Mouse (Mus musculus) embryonic stem cell, embryonic (primary cell): ENCODE measurements around the gene Dtnb.

ENCODE experiments used
- CTCF ChIA-PET, 4 experiments: fragments of 300-600 bp in 2 of 4; fragments of 350-600 bp in 2 of 4; sonication (Branson Sonifier 250); formaldehyde crosslinking; loops; one replicate each; lab custom pipeline; 2022; ENCODE audit warnings: inconsistent platforms in 2 of 4; lab: Charles Lee
- POLR2A ChIA-PET, 4 experiments: fragments of 300-600 bp in 2 of 4; fragments of 350-600 bp in 2 of 4; sonication (Branson Sonifier 250); formaldehyde crosslinking; loops; one replicate each; lab custom pipeline; 2022; ENCODE audit warnings: antibody characterized with exemption in 4 of 4, inconsistent platforms in 1 of 4; lab: Charles Lee

The Dtnb gene

DNA sequence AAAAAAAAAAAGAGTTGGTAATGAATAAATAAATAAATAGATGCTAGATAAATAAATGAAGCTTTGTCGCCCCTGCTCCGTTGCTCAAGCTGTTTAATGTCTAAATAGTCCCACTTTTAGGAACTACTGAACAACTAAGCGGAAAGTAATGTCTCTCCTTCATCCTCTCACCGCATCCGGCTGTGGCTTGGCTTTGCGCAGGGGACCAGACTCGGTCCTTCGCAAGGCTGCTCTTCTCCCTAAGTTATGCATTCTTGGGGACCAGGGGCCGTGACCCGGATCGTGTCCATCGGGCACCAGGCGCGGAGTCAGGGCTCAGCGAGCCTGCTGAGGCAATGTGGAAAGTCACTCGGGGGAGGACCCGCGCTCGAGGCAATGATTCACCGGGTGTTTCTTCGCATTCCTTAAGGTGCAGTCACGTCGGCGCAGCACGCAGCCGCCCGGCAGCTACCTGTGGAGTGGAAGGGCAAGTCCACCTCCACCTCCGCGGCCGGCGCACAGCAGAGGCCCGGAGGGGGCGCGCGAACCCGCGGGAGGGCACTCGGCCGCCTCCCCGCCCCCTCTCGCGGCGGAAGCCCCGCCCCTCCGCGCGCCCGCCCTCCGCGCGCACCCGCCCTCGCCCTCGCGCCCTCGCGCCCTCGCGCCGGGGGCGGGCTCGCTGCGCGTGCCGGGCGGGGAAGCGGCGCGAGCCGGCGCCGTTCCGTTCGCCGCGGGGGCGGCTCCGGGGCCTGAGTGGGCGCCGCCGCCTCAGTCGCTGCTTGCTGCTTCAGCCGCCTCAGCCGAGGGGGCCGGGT is at the start of gene Dtnb:
Gene Dtnb, plus strand, starts transcription at position 595 of the 794 bp plus-strand sequence.
- POLR2A ChIA-PET: interaction anchor here (0.5 to 4.0 kb wide), 30 partner anchors 9 to 506 kb away, joined by 3 to 31 read pairs (median 4); no protein-coding TSS in a partner anchor
- CTCF ChIA-PET: interaction anchor here in 2 of 4 experiments (0.7 to 0.8 kb wide), 2 partner anchors 285 to 1360 kb away, joined by 3 to 16 read pairs; no protein-coding TSS in a partner anchor

DNA sequence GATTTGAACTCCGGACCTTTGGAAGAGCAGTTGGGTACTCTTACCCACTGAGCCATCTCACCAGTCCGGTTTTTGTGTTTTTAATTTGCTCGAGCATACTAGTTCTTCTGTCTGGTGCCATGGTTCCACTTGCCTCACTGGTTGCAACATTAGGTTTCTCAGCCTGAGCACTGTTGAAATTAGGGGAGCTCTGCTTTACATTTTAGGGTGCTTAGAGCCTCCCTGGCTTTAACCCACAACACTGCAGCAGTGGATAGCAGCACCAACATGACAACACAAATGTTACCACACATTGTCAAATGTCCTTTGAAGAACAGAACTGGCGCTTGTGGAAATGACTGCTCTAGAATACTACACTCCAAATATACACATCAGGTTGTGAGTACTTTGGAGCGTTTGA is 46.6 kb upstream of the Dtnb start:
- CTCF ChIA-PET: no interaction called here

GRCm38 (mm10) chr12:3535446-3535845 is 36.7 kb upstream of the Dtnb start:
- ChIA-PET CTCF (interaction anchor here in 1 of 4 experiments (0.6 kb wide), 2 partner anchors 16 to 699 kb away, joined by 4 to 9 read pairs; partner anchors contain the start of gene Cenpo), POLR2A (interaction anchor here in 2 of 4 experiments (1.0 to 1.4 kb wide), 3 partner anchors 9 to 15 kb away, joined by 3 to 5 read pairs (median 3); no protein-coding TSS in a partner anchor)

More for the DNA sequence above, 46.6 kb upstream of the Dtnb start:
- POLR2A ChIA-PET: interaction anchor here in 1 of 4 experiments (0.6 kb wide), 1 partner anchor 151 kb away, joined by 3 read pairs; no protein-coding TSS in a partner anchor

DNA sequence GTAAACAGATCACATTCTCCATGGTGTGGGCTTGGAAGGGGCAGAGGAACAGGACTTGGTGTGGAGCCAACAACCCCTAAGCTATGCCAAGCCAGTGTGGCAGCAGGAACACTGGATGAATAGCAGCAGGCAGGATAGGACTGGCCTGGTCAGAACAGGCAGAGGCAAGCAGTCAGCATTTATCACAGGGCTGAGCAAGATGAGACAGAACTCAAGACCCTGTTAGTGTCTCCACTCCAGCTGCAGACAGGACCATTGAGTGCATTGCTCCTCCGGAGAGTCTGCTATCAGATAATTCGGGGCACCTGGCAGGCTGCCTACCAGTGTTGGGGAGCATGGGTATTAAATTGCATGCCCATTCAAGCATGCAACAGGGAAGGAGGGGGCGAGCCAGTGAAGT is 34.6 kb upstream of the Dtnb start:
- POLR2A ChIA-PET: interaction anchor here in 1 of 4 experiments (2.7 kb wide), 1 partner anchor 11 kb away, joined by 20 read pairs; no protein-coding TSS in a partner anchor

GRCm38 (mm10) chr12:3538036-3538435 is 34.1 kb upstream of the Dtnb start:
- CTCF ChIA-PET: no interaction called here
- POLR2A ChIA-PET: interaction anchor here in 2 of 4 experiments (0.6 to 2.7 kb wide), 2 partner anchors 11 to 12 kb away, joined by 3 to 20 read pairs; no protein-coding TSS in a partner anchor

More for the DNA sequence above, 34.6 kb upstream of the Dtnb start:
- CTCF ChIA-PET: no interaction called here

DNA sequence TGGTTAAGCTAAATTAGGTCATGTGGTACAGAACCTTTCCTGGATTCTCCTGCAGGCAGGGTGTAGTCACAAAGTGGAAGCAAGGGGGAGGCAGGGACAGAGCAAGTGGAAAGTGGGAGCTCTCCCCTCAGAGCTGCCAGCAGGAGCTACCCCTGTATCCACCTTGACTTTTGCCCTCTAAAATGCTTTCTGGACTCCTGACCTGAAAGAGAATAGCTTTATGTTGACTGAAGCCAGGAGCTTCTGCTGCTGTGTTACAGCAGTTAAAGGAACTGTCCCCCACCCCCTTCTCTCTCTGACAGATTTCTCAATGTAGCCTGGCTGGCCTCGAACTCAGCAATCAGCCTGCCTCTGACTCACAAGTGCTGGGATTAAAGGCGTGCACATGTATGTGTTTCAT is 32.6 kb upstream of the Dtnb start:
- CTCF ChIA-PET: interaction anchor here in 3 of 4 experiments (0.6 to 1.8 kb wide), 3 partner anchors 10 to 87 kb away, joined by 4 to 12 read pairs (median 4); no protein-coding TSS in a partner anchor
- POLR2A ChIA-PET: interaction anchor here in 3 of 4 experiments (0.6 to 4.1 kb wide), 13 partner anchors 9 to 820 kb away, joined by 3 to 23 read pairs (median 5); partner anchors contain the start of gene Rab10 (in 1 of the 3)

DNA sequence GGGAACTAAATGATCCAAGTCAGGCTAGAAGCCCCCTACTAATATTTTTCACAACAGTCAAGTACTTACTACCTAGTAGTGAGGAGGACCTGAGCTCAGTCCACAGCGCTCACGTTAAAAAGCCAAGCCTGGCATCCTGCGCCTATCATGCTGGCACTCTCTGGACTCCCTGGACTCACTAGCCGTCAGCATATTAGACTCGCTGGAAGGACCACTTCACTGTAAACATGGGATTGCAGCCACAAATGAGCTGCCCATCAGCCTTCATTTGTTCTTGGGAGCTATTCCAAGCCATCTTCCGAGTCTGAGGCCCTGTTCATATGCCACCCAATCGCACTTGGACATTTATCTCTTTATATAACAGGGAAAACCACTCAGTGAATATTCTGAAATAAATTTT is 31.3 kb upstream of the Dtnb start:
- POLR2A ChIA-PET: interaction anchor here in 1 of 4 experiments (2.0 to 4.1 kb wide), 2 partner anchors 9 to 30 kb away, joined by 5 to 23 read pairs; no protein-coding TSS in a partner anchor
- CTCF ChIA-PET: interaction anchor here in 2 of 4 experiments (1.6 to 1.8 kb wide), 2 partner anchors 9 to 10 kb away, joined by 7 to 12 read pairs; no protein-coding TSS in a partner anchor

DNA sequence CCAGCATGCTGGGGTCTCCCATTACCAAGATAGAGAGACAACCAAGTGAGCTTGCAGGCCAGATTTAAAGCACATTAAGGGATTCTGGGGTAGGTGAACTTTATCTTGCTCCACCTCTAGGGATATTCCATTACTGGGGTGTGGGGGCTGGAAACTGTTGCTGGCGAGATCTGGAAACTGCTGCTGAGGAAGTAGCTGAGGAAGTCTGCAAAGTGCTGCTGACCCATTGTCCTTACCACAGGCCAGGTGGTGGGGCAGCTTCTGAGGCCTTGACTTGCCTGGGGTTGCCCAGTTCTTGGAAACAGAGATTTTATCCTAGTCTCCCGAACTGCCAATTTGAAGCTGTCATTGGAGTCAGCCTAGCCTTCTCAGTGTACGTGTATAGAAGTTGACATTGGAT is 26.7 kb upstream of the Dtnb start:
- ChIA-PET POLR2A (interaction anchor here in 2 of 4 experiments (1.4 to 4.7 kb wide), 3 partner anchors 10 to 27 kb away, joined by 3 to 17 read pairs (median 5); no protein-coding TSS in a partner anchor), CTCF (interaction anchor here in 2 of 4 experiments (0.7 to 0.8 kb wide), 2 partner anchors 9 to 12 kb away, joined by 3 read pairs; no protein-coding TSS in a partner anchor)

DNA sequence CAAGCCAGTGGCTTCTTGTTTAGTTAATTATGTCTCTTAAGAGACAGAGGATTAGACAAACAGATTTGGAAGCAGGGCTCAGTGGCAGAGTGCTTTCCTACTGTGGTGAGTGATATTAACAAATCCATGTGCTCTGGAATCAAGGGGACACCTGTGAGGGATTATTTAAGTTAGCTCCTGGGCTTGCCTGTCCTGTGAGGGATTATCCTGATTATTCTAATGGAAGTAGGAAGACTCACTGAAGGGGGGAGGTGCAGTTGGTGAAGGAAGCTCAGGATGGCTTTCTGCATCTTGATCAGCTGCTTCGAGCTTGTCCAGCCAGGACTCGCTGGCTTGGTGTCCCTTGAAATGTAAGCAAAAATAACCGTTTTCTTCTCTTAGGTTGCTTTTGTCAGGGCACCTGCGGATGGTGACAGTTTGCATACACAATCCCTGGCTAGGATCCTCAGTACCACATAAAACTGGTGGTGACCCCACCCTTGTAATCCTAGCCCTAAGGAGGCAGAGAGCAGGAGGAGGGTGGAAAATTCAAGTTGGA is 26.0 kb upstream of the Dtnb start:
- ChIA-PET CTCF (interaction anchor here (0.6 to 0.7 kb wide), 4 partner anchors 12 to 1632 kb away, joined by 3 to 8 read pairs (median 4); no protein-coding TSS in a partner anchor), POLR2A (interaction anchor here in 3 of 4 experiments (0.6 to 4.9 kb wide), 14 partner anchors 9 to 1223 kb away, joined by 3 to 31 read pairs (median 4); partner anchors contain the start of genes Dtnb (in 2 of the 3) and Fam228b (in 1 of the 3))

DNA sequence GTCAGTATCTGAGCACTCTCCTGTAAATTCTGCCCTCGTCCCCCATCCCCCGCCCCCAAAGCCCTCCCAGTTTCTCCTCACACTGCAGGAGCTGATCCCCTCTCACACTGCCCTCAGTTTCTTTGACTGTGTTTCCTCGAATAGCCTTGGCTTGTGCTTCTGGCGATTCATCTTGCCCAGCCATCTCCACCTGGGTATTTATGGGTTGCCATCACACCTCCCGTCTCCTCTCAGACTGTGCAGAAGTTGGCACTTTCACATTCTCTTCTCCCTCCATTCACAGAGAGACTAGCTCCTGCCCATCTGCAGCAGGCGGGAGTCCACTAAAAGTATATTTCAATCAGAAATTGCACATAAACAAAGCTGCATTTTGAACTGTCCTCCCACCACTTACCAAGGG is 25.4 kb upstream of the Dtnb start:
- ChIA-PET CTCF (interaction anchor here in 3 of 4 experiments (0.6 to 0.7 kb wide), 4 partner anchors 43 to 1632 kb away, joined by 3 to 8 read pairs (median 5); no protein-coding TSS in a partner anchor), POLR2A (interaction anchor here in 3 of 4 experiments (0.6 to 4.9 kb wide), 24 partner anchors 8 to 1222 kb away, joined by 3 to 31 read pairs (median 4); partner anchors contain the start of genes Dtnb (in 2 of the 3), Fam228b (in 1 of the 3) and Rab10 (in 1 of the 3))

GRCm38 (mm10) chr12:3547506-3547905 is 24.7 kb upstream of the Dtnb start:
- ChIA-PET POLR2A (interaction anchor here in 3 of 4 experiments (0.6 to 4.9 kb wide), 22 partner anchors 9 to 287 kb away, joined by 3 to 31 read pairs (median 5); partner anchors contain the start of genes Dtnb (in 2 of the 3) and Rab10 (in 1 of the 3)), CTCF (interaction anchor here in 1 of 4 experiments (0.7 to 2.1 kb wide), 2 partner anchors 22 to 720 kb away, joined by 3 to 4 read pairs; no protein-coding TSS in a partner anchor)

GRCm38 (mm10) chr12:3547911-3548310 is 24.3 kb upstream of the Dtnb start:
- CTCF ChIA-PET: interaction anchor here in 1 of 4 experiments (0.7 to 2.1 kb wide), 2 partner anchors 22 to 720 kb away, joined by 3 to 4 read pairs; no protein-coding TSS in a partner anchor
- POLR2A ChIA-PET: interaction anchor here in 3 of 4 experiments (0.6 to 4.9 kb wide), 18 partner anchors 9 to 287 kb away, joined by 3 to 31 read pairs (median 6); partner anchors contain the start of gene Dtnb (in 3 of the 3)

GRCm38 (mm10) chr12:3548582-3549211 is 23.5 kb upstream of the Dtnb start:
- ChIA-PET CTCF (interaction anchor here in 3 of 4 experiments (0.8 to 2.1 kb wide), 6 partner anchors 8 to 369 kb away, joined by 3 to 12 read pairs (median 4); no protein-coding TSS in a partner anchor), POLR2A (interaction anchor here in 3 of 4 experiments (0.6 to 4.9 kb wide), 28 partner anchors 8 to 433 kb away, joined by 3 to 31 read pairs (median 4); partner anchors contain the start of gene Dtnb (in 2 of the 3))

- POLR2A ChIA-PET: interaction anchor here in 3 of 4 experiments (0.6 to 4.9 kb wide), 16 partner anchors 7 to 664 kb away, joined by 3 to 31 read pairs (median 4); partner anchors contain the start of gene Dtnb (in 1 of the 3)
- CTCF ChIA-PET: interaction anchor here (0.6 to 2.1 kb wide), 18 partner anchors 10 to 285 kb away, joined by 3 to 12 read pairs (median 4); no protein-coding TSS in a partner anchor
These were observed 21.9 kb upstream of the Dtnb start for GRCm38 (mm10) chr12:3550280-3550679.

DNA sequence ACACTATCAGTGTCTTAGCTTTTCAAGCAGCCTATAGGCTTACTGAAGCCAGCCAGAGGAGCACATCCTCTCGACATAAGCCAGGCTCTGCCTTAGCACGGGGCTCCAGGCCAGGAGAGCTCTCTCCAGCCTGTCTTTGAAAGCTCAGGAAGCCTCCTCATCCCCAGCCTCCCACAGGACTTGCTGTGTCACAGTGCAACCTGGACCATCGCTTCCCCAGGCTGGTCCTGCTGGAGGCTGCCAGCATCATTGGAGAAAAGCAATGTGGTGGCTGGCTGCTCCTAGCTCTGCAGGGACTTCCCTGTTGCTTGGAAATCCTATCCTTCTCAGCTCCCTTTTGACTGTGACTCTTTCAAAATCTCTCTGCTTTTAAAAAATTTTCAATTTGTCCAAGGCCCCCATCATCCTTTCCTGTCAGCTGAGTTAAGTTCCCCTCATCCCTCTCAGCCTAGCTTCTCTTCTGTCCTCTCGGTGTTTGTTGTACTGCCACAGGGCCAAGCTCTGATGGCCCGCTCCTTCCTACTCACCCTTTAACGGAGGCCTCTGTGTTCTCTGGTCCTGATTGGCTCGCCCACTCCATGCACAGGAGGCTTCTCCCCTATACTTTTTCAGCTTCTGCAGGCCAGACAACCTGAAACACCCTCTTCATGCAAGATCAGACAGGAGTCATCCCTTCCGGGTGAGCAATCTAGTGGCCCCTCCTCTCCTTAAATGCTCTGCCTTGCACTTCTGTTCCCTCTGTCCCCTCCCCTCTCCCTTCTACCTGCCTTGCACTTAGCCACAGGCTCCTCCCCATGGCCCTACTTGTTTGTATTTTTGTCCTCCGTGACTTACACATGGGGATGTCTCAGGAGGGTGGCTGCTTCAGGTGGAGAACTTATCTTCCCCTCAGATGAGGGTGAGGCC is 14.5 kb upstream of the Dtnb start:
- POLR2A ChIA-PET: interaction anchor here in 3 of 4 experiments (0.5 to 1.5 kb wide), 15 partner anchors 8 to 966 kb away, joined by 3 to 17 read pairs (median 3); partner anchors contain the start of gene Dtnb (in 1 of the 3)
- CTCF ChIA-PET: interaction anchor here in 3 of 4 experiments (0.6 to 1.0 kb wide), 5 partner anchors 9 to 39 kb away, joined by 3 to 12 read pairs (median 3); no protein-coding TSS in a partner anchor
